Mouse (Mus musculus): ENCODE measurements around the gene Hspa8.
"Not testable (repeated sequence)": the region's sequence is repeated elsewhere in the genome, so short reads cannot be mapped to it uniquely, and the experiment has no call there.

Gene Hspa8

GRCm38 (mm10) chr9:40784374-40784967 is 16.3 kb upstream of the Hspa8 start:
- DNase-seq: no peak

GRCm38 (mm10) chr9:40785452-40785851 is 15.3 kb upstream of the Hspa8 start:
- no peak for DNase-seq

DNA sequence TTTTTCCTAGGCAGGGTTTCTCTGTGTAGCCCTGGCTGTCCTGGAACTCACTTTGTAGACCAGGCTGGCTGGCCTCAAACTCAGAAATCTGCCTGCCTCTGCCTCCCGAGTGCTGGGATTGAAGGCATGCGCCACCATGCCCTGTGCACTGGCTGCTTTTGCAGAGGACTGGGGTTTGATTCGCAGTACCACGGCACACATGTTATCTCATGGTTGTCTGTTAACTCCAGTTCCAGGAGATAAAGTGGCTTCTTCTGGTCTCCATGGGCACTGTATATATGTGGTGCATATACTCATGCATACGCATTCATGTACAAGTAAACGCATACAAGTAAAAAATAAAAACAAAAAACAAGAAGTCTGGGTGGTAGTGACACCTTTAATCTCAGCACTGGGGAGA is 14.0 kb upstream of the Hspa8 start:
- DNase-seq: not testable (repeated sequence)

GRCm38 (mm10) chr9:40791864-40792633 is 8.7 kb upstream of the Hspa8 start:
- DNase-seq: no peak

- no peak for DNase-seq
Observed at GRCm38 (mm10) chr9:40793581-40793980, 7.2 kb upstream of the Hspa8 start.

DNA sequence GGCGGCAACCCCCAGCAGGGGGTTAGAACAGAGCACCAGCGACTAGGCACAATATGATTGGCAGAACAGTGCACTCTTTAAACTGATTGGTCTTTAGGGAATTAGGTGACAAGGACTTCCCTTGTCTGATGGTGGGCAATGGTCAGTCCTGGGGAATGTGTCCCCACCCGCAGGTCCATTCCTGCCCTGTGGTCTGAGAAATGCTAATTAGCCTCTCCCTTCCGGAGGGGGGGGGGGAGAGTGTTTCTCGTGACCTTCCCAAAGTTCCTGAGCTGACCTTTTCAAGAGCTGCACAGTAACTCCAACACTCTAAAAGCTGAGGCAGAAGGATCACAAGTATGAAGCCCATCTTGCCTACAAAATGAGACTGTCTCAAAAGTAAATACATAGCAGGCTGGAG is 6.5 kb upstream of the Hspa8 start:
- no peak for DNase-seq

DNA sequence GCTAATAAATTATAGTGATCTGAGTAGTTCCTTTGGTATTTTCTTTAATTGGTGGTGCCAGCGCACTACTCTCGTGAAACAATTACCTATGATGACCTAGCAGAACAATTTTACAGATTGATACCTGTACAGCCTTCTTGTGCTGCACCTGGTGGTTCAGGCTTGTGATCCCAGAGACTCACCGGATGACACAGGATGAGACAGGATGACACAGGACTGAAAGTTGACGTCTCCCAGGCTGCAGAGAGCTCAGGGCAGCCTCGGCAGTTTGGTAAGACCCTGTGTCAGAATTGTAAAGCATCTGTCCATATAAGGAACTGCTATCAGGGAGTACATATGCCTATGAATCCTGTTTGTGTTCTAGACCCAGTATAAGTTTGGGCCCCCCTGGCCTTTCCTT is 5.9 kb upstream of the Hspa8 start:
- DNase-seq: no peak

- no peak for DNase-seq
Observed at GRCm38 (mm10) chr9:40795562-40795961, 5.2 kb upstream of the Hspa8 start.

GRCm38 (mm10) chr9:40796054-40796453 is 4.7 kb upstream of the Hspa8 start:
- DNase-seq: no peak

- DNase-seq: no peak
Observed at GRCm38 (mm10) chr9:40798247-40798960, 2.4 kb upstream of the Hspa8 start.

GRCm38 (mm10) chr9:40799112-40799511 is 1.7 kb upstream of the Hspa8 start:
- DNase-seq: no peak

- peak; percentile 91 for DNase-seq
Observed at GRCm38 (mm10) chr9:40799837-40800501, 815 bp upstream of the Hspa8 start.

GRCm38 (mm10) chr9:40801614-40802532 is 1.1 kb downstream of the Hspa8 start:
- peak; percentile 56 for DNase-seq

DNA sequence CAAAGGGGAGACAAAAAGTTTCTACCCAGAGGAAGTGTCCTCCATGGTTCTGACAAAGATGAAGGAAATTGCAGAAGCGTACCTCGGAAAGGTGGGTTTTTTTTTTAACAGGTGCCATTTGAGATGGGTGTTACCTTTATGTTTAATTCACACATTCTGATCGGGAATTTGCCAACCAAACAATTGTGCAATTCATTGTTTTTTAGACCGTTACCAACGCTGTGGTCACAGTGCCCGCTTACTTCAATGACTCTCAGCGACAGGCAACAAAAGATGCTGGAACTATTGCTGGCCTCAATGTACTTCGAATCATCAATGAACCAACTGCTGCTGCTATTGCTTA is 1.7 kb downstream of the Hspa8 start:
- not testable (repeated sequence) for DNase-seq

GRCm38 (mm10) chr9:40804576-40804975 is 3.8 kb downstream of the Hspa8 start:
- DNase-seq: not testable (repeated sequence)

- DNase-seq: peak; percentile 94
Observed at GRCm38 (mm10) chr9:40805263-40805662, 4.5 kb downstream of the Hspa8 start.

DNA sequence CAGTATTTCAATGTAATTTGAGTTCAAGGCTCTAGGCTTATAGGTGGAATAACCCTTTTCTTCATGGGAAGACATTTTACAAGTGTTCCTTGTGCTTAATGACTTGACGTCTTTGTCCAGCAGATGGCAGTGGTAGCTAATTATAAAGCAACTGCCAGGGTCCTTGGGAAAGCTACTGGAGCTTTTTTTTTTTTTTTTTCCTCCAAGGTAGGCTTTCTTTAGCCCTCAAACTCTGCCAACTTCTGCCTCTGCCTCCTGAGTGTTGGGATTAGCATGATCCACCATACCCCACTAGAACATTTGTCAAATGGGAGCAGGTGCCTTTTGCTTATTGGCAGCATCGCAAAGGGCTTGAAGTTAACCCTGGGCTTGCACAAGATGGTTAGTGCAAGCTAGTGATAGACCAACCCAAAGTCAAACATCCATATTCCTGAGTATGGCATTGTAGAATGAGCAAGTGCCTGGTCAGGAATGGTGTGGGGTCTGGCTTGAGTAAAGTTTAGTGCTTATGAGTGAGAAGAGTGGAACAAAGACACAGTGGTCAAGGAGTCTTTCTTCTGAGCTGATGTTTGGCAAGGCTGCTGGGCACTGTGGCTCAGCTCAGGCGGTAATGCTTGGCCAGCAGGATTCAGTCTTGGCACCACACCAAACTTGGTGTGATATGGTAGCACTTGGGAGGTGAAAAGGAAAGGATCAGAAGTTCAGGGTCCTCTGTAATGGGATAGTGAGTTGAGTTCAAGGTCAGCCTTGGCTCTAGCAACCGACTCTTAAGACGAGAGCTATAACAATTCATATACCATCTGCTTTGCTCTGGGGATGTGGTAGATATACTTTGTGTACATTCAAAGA is 5.9 kb downstream of the Hspa8 start:
- peak; percentile 76 for DNase-seq

DNA sequence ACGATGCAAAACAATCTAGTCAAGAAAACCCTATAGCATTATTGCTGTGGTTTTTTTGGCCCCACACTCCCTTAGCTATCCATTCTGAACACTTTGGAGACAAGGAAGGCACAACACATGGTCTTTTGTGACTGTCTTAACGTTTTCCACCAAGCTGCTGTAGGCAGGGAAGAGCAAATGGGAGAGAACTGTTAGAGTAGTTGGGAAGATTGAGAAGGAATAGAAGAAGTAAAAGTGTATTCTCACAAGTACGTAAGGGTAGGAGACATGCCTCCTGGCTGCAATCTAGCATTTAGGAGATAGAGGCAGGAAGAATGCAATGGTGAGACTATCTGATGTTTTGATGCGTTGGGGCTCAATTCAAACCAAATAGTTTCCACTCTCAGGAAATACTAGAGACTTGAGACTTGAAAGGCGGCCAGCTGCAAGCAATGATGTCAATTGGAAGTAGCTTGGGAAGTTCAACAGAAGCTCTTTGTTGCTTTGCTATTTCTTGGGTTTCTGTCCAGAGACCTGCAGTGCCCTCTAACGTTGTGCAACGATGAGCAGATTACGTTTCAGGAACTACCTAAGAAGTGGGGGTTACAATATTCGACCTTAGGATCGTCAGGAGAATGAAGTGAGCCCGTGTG is 6.6 kb downstream of the Hspa8 start:
- peak; percentile 62 for DNase-seq

DNA sequence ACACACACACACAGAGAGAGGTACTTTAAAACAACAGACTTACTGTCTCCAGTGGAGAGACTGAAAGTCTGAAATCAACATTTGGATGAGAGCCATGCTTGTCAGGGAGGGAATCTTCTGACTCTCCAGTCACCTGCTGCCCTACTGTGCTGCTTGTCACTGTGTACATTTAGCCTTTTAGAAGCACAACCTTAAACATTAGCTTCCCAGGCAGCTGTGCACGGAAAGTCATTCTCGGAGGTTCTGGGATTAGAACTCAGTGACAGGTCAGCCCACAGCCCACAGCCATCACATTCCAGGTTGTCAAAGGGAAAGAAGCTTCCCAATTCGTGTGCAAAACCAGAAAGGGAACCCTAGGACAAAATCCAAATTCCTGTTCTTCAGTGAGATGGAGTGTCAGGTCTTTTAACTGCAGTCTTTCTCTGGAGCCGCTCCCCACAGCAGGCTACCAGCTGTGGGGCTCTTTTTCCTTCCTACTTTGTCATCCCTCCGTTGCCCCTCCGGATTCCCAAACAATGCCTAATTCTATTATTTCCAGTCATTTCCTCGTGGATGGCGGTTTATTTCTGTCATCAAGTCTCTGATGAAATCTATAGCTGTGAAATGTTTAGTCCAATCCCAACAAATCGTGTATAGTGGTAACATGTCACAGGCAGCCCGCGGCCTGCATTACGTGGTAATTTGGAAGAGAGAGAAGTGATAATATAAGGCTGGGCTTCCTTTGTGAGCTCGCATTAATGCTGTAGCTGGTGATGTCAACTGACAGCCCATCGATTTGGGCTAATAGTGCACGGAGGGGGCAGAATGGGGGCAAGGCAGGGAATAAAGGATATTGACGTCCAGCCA is 7.5 kb downstream of the Hspa8 start:
- no peak for DNase-seq

DNA sequence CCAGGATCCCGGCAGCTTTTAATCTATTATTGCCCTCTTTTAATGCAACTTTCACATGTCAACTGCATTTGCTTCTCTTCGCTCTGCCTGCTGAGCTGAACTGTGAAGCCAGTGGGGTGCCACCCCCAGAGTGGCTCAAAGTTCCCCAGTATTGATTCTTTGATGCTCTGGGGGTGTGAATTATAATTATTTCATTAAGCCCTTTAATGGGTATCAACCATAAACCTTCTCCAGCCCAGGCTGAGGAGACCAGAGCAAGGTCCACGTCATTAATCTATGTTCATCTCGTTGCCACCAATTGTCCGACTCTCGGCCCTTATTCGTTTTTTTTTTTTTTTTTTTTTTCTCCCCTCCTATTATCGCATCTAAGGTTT is 8.1 kb downstream of the Hspa8 start:
- no peak for DNase-seq
